Mouse (Mus musculus) stomach, embryonic 14.5 days (tissue): Measurements from ENCODE around the gene Pih1d2. TPM values are rescaled to one million over a fixed set of nuclear protein-coding genes. Genes with fewer than 3 reads are reported as not detected.

ENCODE experiments used
- ATAC-seq: fragments of 200-750 bp; cut with Nextera tagmentation; 2 replicates; pipeline ENCODE4 v1.8.0; 2017; ENCODE audit warnings: low read depth, moderate TSS enrichment; ENCODE audit not compliant: insufficient number of reproducible peaks, insufficient read depth, low FRiP score
- H3K27ac ChIP-seq: fragments of 300-500 bp; sonication (generic); 2 replicates; pipeline ENCODE4 v1.5.1; 2014; ENCODE audit warnings: mild to moderate bottlenecking, low read length, moderate library complexity, mixed read lengths
- H3K27me3 ChIP-seq: fragments of 300-500 bp; sonication (generic); 2 replicates; pipeline ENCODE4 v1.6.1; 2014; ENCODE audit warnings: low read length, control low read depth, mixed read lengths; ENCODE audit not compliant: control insufficient read depth, insufficient read depth
- H3K36me3 ChIP-seq: fragments of 300-500 bp; sonication (generic); 2 replicates; pipeline ENCODE4 v1.6.1; 2014; ENCODE audit warnings: mild to moderate bottlenecking, control low read depth, low read length, moderate library complexity, mixed read lengths; ENCODE audit not compliant: control insufficient read depth, insufficient read depth
- H3K4me1 ChIP-seq: fragments of 300-500 bp; sonication (generic); 2 replicates; pipeline ENCODE4 v1.6.1; 2014; ENCODE audit warnings: low read length, control low read depth, mixed read lengths; ENCODE audit not compliant: control insufficient read depth, insufficient read depth
- H3K4me2 ChIP-seq: fragments of 300-500 bp; sonication (generic); replicated peaks from 2 replicates; pipeline ENCODE4 v1.6.1; 2014; ENCODE audit warnings: low read depth, low read length, control low read depth
- H3K4me3 ChIP-seq: fragments of 300-500 bp; sonication (generic); 2 replicates; pipeline ENCODE4 v1.5.1; 2014; ENCODE audit warnings: low read depth, low read length, control low read depth
- H3K9ac ChIP-seq: fragments of 300-500 bp; sonication (generic); replicated peaks from 2 replicates; pipeline ENCODE4 v1.6.1; 2014; ENCODE audit warnings: low read depth, mild to moderate bottlenecking, control low read depth, low read length, moderate library complexity, mixed read lengths
- H3K9me3 ChIP-seq: fragments of 300-500 bp; sonication (generic); 2 replicates; pipeline ENCODE4 v1.6.1; 2016; ENCODE audit warnings: low read depth, low read length, control low read depth; ENCODE audit not compliant: control insufficient read depth
- WGBS: fragments of 180-500 bp; shearing (Covaris S2); extraction: QIAGEN DNeasy Blood & Tissue Kit; methylation state at CpG from one replicate; pipeline ENCODE4 v1.1.7; 2014; 5-methylcytosine and 5-hydroxymethylcytosine counted together
- polyA plus RNA-seq: library from polyadenylated mRNA; unstranded; fragments of >200 nt; fragmentation: Nextera tagmentation; extraction: Ambion mirVana; gene quantifications from 2 replicates; pipeline ENCODE4 v1.2.1, GENCODE M21; 2014

Gene Pih1d2
- polyA plus RNA-seq, 1 experiment from 2014 or later: 5.4 TPM

GRCm38 (mm10) chr9:50590856-50591518, 26.1 kb upstream of the Pih1d2 start:
- H3K4me3 ChIP-seq: no peak overlapping the region
- no peaks in the 10 kb centered on the region for H3K27me3 ChIP-seq
- H3K9ac ChIP-seq: no peak overlapping the region
- H3K36me3 ChIP-seq: peaks cover 9% of the 10 kb centered on the region; the same call in 1 of the 2 replicates
- no peaks in the 10 kb centered on the region for H3K9me3 ChIP-seq
- ATAC-seq: no peak
- H3K27ac ChIP-seq: no peak overlapping the region
- no peak overlapping the region for H3K4me2 ChIP-seq
- WGBS: 76% methylated on average over 10 of the region's 10 CpGs
- no peaks in the 10 kb centered on the region for H3K4me1 ChIP-seq

- H3K9me3 ChIP-seq: no peaks in the 10 kb centered on the region
- H3K9ac ChIP-seq: no peak overlapping the region
- H3K27ac ChIP-seq: no peak overlapping the region
- WGBS: 90% methylated on average over 9 of the region's 9 CpGs
- ATAC-seq: no peak
- no peak overlapping the region for H3K4me2 ChIP-seq
- peaks cover 26% of the 10 kb centered on the region for H3K36me3 ChIP-seq
- H3K27me3 ChIP-seq: no peaks in the 10 kb centered on the region
- H3K4me3 ChIP-seq: no peak overlapping the region
- H3K4me1 ChIP-seq: no peaks in the 10 kb centered on the region
Observed at GRCm38 (mm10) chr9:50592955-50593354, 24.2 kb upstream of the Pih1d2 start.

GRCm38 (mm10) chr9:50593544-50593943, 23.6 kb upstream of the Pih1d2 start:
- WGBS: 69% methylated on average over 3 of the region's 3 CpGs
- H3K9ac ChIP-seq: no peak overlapping the region
- H3K27ac ChIP-seq: no peak overlapping the region
- no peak overlapping the region for H3K4me2 ChIP-seq
- no peaks in the 10 kb centered on the region for H3K4me1 ChIP-seq
- no peak overlapping the region for H3K4me3 ChIP-seq
- ATAC-seq: no peak
- H3K36me3 ChIP-seq: peaks cover 31% of the 10 kb centered on the region
- no peaks in the 10 kb centered on the region for H3K27me3 ChIP-seq
- no peaks in the 10 kb centered on the region for H3K9me3 ChIP-seq

DNA sequence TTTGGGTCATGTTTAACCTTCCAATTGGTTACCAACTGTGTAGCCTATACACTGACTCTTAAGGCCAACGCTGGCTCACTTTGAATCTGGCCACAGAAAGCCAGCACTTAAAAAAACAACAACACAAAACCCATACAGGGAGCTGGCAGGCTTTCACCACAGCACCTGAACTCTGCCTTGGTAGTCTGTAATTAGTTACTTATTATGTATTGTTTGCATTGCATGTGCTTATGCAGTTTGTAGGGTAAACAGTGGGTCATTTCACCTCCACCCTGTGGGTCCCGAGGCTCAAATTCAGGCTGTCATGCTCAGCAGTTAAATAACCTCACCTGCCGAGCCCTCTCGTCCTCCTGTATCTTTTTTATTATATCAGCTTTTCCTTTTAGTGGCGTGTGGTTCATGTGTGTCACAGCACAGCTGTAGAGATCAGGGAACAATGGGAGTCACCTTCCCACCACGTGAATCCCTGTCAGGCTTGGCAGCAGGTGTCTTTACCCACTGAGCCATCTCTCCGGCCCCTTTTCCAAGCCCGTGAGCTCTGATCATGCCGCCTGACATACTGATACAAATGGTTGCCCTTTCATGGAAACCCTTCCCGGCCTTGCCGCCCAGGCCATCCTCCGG, 22.2 kb upstream of the Pih1d2 start:
- WGBS: 63% methylated on average over 12 of the region's 12 CpGs
- Histone ChIP-seq H3K4me2 (no peak overlapping the region), H3K27ac (no peak overlapping the region), H3K9ac (no peak overlapping the region), H3K27me3 (no peaks in the 10 kb centered on the region), H3K4me3 (no peak overlapping the region), H3K9me3 (no peaks in the 10 kb centered on the region), H3K36me3 (peaks cover 36% of the 10 kb centered on the region), H3K4me1 (no peaks in the 10 kb centered on the region)
- ATAC-seq: 0 out of 2 replicates have a peak, but pooled peaks have one; percentile 37

GRCm38 (mm10) chr9:50596973-50597372, 20.1 kb upstream of the Pih1d2 start:
- H3K27ac ChIP-seq: no peak overlapping the region
- no peaks in the 10 kb centered on the region for H3K27me3 ChIP-seq
- 94% methylated on average over 8 of the region's 8 CpGs for WGBS
- H3K4me1 ChIP-seq: peaks cover 1% of the 10 kb centered on the region; the same call in 1 of the 2 replicates
- no peaks in the 10 kb centered on the region for H3K9me3 ChIP-seq
- no peak overlapping the region for H3K4me2 ChIP-seq
- H3K36me3 ChIP-seq: peaks cover 41% of the 10 kb centered on the region
- ATAC-seq: no peak
- no peak overlapping the region for H3K9ac ChIP-seq
- H3K4me3 ChIP-seq: no peak overlapping the region

- no peak overlapping the region for H3K4me3 ChIP-seq
- no peaks in the 10 kb centered on the region for H3K27me3 ChIP-seq
- H3K36me3 ChIP-seq: peaks cover 29% of the 10 kb centered on the region
- 83% methylated on average over 6 of the region's 6 CpGs for WGBS
- no peak for ATAC-seq
- no peak overlapping the region for H3K27ac ChIP-seq
- no peak overlapping the region for H3K4me2 ChIP-seq
- H3K4me1 ChIP-seq: peaks cover 12% of the 10 kb centered on the region; the same call in 1 of the 2 replicates
- no peak overlapping the region for H3K9ac ChIP-seq
- no peaks in the 10 kb centered on the region for H3K9me3 ChIP-seq
Observed at GRCm38 (mm10) chr9:50601536-50601935, 15.6 kb upstream of the Pih1d2 start.

DNA sequence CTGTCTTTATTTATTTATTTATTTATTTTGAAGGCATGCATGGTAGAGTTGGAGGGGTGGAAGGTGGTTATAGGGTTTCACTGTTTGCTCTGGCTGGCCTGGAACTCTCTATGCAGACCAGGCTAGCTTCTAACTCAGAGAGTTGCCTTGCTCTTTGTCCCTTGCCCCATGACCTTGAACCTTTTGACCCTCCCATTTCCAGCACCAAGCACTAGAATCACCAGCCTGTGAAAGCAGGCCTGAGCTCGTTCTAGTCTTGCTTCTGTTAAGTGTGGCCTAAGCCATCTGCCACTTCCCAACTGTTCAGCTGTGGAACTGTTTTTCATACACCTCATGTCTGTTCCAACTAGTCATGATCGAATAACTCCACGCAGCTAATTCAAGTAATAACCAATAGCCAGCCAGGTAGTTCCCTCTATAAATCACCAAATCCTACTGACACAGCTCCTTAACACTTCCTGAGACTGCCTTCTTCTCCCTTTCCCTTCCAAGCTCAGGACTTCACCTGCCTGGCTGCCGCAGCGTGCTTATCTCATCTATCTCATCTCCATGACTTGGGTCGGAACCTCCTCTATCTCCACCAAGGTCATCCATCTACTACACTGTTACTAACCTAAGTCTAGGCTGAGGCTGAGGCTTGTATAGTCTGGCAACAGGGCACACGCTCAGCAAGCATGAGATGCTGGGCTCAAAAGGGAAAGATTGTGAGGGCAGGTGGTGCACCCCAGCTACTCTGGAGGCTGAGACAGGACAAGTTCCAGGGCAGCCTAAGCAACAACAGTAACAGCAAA, 14.9 kb upstream of the Pih1d2 start:
- WGBS: 88% methylated on average over 7 of the region's 7 CpGs
- Histone ChIP-seq H3K4me3 (peak overlapping the region; percentile 89), H3K36me3 (peaks cover 24% of the 10 kb centered on the region), H3K4me2 (peak overlapping the region; percentile 73), H3K9me3 (no peaks in the 10 kb centered on the region), H3K9ac (0 out of 2 replicates have a peak overlapping the region, but pooled peaks have one; percentile 41), H3K27ac (no peak overlapping the region), H3K4me1 (peaks cover 12% of the 10 kb centered on the region; the same call in 1 of the 2 replicates), H3K27me3 (no peaks in the 10 kb centered on the region)
- no peak for ATAC-seq

GRCm38 (mm10) chr9:50603189-50603997, 13.7 kb upstream of the Pih1d2 start, which contains the start of the genes Sdhd and Timm8b:
Gene Sdhd (minus strand): TSS chr9:50603812.
Gene Timm8b (plus strand): TSS chr9:50603910.
- H3K27ac ChIP-seq: peak within 1 kb of the TSS; percentile 84
- peaks cover 22% of the 10 kb centered on the region for H3K36me3 ChIP-seq
- peak; percentile 97 for ATAC-seq
- peak within 1 kb of the TSS; percentile 73 for H3K4me2 ChIP-seq
- H3K9ac ChIP-seq: peak within 1 kb of the TSS; percentile 83
- H3K4me1 ChIP-seq: peaks cover 12% of the 10 kb centered on the region; the same call in 1 of the 2 replicates
- H3K9me3 ChIP-seq: no peaks in the 10 kb centered on the region
- WGBS: 1% methylated on average over 48 of the region's 48 CpGs
- no peaks in the 10 kb centered on the region for H3K27me3 ChIP-seq
- peak within 1 kb of the TSS; percentile 89 for H3K4me3 ChIP-seq
